In genomic region chr19:34921652-34922602, GRCm38 (mm10) we compare ENCODE assay signal across 8 mouse cellular contexts. TPM values are rescaled to one million over a fixed set of nuclear protein-coding genes. Genes with fewer than 3 reads are reported as not detected.
DNase-seq lines count a peak whose midpoint lies in the region; ATAC-seq and TF ChIP-seq lines count a peak whose summit lies in the region.

TSS of gene Kif20b (plus strand) at chr19:34922361.

- ATAC-seq in forebrain, embryonic 16.5 days = peak; percentile 96
- ATAC-seq in lung, embryonic 14.5 days (ENCODE audit: insufficient read depth) = peak; percentile 95

- H3K4me1 ChIP-seq in ES-E14 (ENCODE audit: control insufficient read depth in 2 of 2, insufficient read depth in 2 of 2, low read length in 2 of 2, poor library complexity in 1 of 2) = peaks cover 2 to 5% of the 10 kb centered on the region in 2 experiments; a peak in 1 of 4 replicates
- peaks cover 2% of the 10 kb centered on the region; the same call in 1 of the 2 replicates for H3K4me1 ChIP-seq in forebrain, embryonic 16.5 days (replicated peaks; ENCODE audit: control insufficient read depth, insufficient read depth, low read length)
- no peaks in the 10 kb centered on the region; the same call in 1 of the 2 replicates for H3K4me1 ChIP-seq in lung, embryonic 14.5 days (ENCODE audit: insufficient read depth)
- peaks cover 3% of the 10 kb centered on the region; the same call in 1 of the 2 replicates for H3K4me1 ChIP-seq in olfactory bulb, adult 2 months (ENCODE audit: control insufficient read depth, insufficient read depth, low read length)
- H3K4me1 ChIP-seq in thymus, adult 2 months (replicated peaks; ENCODE audit: control insufficient read depth, insufficient read depth, low read length) = no peaks in the 10 kb centered on the region

- peak within 1 kb of the TSS; percentile 79 for H3K27ac ChIP-seq in ES-E14 (ENCODE audit: insufficient read depth, low read depth, low read length, poor library complexity, severe bottlenecking)
- H3K27ac ChIP-seq in forebrain, embryonic 16.5 days (ENCODE audit: low read length) = peak within 1 kb of the TSS; percentile 49
- H3K27ac ChIP-seq in layer of hippocampus, adult 2 months = peak within 1 kb of the TSS; percentile 76
- H3K27ac ChIP-seq in lung, embryonic 14.5 days (ENCODE audit: low read depth) = peak within 1 kb of the TSS; percentile 78
- H3K27ac ChIP-seq in olfactory bulb, adult 2 months (ENCODE audit: insufficient read depth, low read depth, low read length) = peak within 1 kb of the TSS; percentile 57
- peak within 1 kb of the TSS; percentile 36 for H3K27ac ChIP-seq in thymus, adult 2 months (ENCODE audit: control insufficient read depth, insufficient read depth, low read length)

- under 1% methylated on average over 56 of the region's 57 CpGs for WGBS in forebrain, embryonic 16.5 days
- under 1% methylated on average over 57 of the region's 57 CpGs for WGBS in lung, embryonic 14.5 days
- under 1% methylated on average over 57 of the region's 57 CpGs for WGBS in olfactory bulb, adult 2 months
- under 1% methylated on average over 57 of the region's 57 CpGs for WGBS in thymus, adult 2 months

- peak; percentile 39; the same call in 1 of the 2 replicates for TF ChIP-seq POLR2A in olfactory bulb, adult 2 months (IDR thresholded peaks at IDR 0.05; ENCODE audit: insufficient read depth, low read depth, low read length)
- TF ChIP-seq POLR2A in thymus, adult 2 months (IDR thresholded peaks at IDR 0.05; ENCODE audit: control insufficient read depth, extremely low read depth, insufficient read depth, low read length, poor library complexity) = peak; percentile 51; the same call in 1 of the 2 replicates

- H3K27me3 ChIP-seq in forebrain, embryonic 16.5 days (replicated peaks; ENCODE audit: control insufficient read depth, insufficient read depth, low read length) = no peaks in the 10 kb centered on the region
- H3K27me3 ChIP-seq in lung, embryonic 14.5 days (ENCODE audit: insufficient read depth, low read length) = no peaks in the 10 kb centered on the region
- no peaks in the 10 kb centered on the region for H3K27me3 ChIP-seq in thymus, adult 2 months (ENCODE audit: control insufficient read depth, insufficient read depth, low read length)

- peak within 1 kb of the TSS; percentile 85 to 99 for H3K4me3 ChIP-seq in ES-E14 (ENCODE audit: insufficient read depth in 1 of 2, low read depth in 1 of 2, low read length in 2 of 2, poor library complexity in 1 of 2, severe bottlenecking in 1 of 2)
- peak within 1 kb of the TSS; percentile 66 for H3K4me3 ChIP-seq in forebrain, embryonic 16.5 days (replicated peaks; ENCODE audit: low read length)
- H3K4me3 ChIP-seq in layer of hippocampus, adult 2 months = peak within 1 kb of the TSS; percentile 89
- H3K4me3 ChIP-seq in lung, embryonic 14.5 days (ENCODE audit: low read depth, low read length) = peak within 1 kb of the TSS; percentile 86
- H3K4me3 ChIP-seq in olfactory bulb, adult 2 months (ENCODE audit: insufficient read depth, low read depth, low read length) = peak within 1 kb of the TSS; percentile 96
- H3K4me3 ChIP-seq in thymus, adult 2 months (ENCODE audit: control insufficient read depth, insufficient read depth, low read length) = peak within 1 kb of the TSS; percentile 96

- TF ChIP-seq CTCF in layer of hippocampus, adult 2 months (conservative IDR thresholded peaks at IDR 0.05) = peak; percentile 26; the same call in 1 of the 2 replicates
- TF ChIP-seq CTCF in lung, embryonic 14.5 days (IDR thresholded peaks at IDR 0.05; ENCODE audit: low read depth) = no peak
- no peak for TF ChIP-seq CTCF in olfactory bulb, adult 2 months (IDR thresholded peaks at IDR 0.05; ENCODE audit: insufficient read depth, low read depth, low read length)
- 0 out of 2 replicates have a peak, but pooled peaks have one; percentile 12 for TF ChIP-seq CTCF in thymus, adult 2 months (IDR thresholded peaks at IDR 0.05; ENCODE audit: borderline replicate concordance, control insufficient read depth, extremely low read depth, insufficient read depth, low read length, poor library complexity)

- H3K9ac ChIP-seq in ES-E14 (ENCODE audit: insufficient read depth, low read depth, low read length, poor library complexity, severe bottlenecking) = peak within 1 kb of the TSS; percentile 97
- peak within 1 kb of the TSS; percentile 68 for H3K9ac ChIP-seq in forebrain, embryonic 16.5 days (replicated peaks; ENCODE audit: low read depth, low read length)
- H3K9ac ChIP-seq in lung, embryonic 14.5 days = peak within 1 kb of the TSS; percentile 69

- peak; percentile 91 for DNase-seq in ES-E14 (ENCODE audit: low read depth, low spot score)
- peak; percentile 81 for DNase-seq in cerebellum, adult 11-12 months
- DNase-seq in heart, postnatal 36 days = peak; percentile 90 to 92
- peak; percentile 83 to 91 for DNase-seq in layer of hippocampus, adult 2 months (ENCODE audit: low spot score in 2 of 2)
- peak; percentile 98 for DNase-seq in lung, embryonic 14.5 days
- peak; percentile 95 for DNase-seq in thymus, adult 2 months

- peak within 1 kb of the TSS; percentile 69 for H3K4me2 ChIP-seq in forebrain, embryonic 16.5 days (ENCODE audit: low read length)
- peak within 1 kb of the TSS; percentile 62 for H3K4me2 ChIP-seq in lung, embryonic 14.5 days

- intact Hi-C loops in heart, postnatal 36 days (cut with DNase I) = loop anchor here (2.0 to 10.0 kb wide), 3 partner anchors 43 to 257 kb away; partner anchors contain the start of gene Pank1

- in situ Hi-C loops in ES-E14 (cut with MboI; ENCODE audit: low sequenced_read_pairs in 2 of 2, unreplicated experiment in 2 of 2) = no loop called here

- no peaks in the 10 kb centered on the region for H3K9me3 ChIP-seq in ES-E14 (ENCODE audit: control insufficient read depth, insufficient read depth, low read depth, low read length)
- no peaks in the 10 kb centered on the region for H3K9me3 ChIP-seq in forebrain, embryonic 16.5 days (ENCODE audit: control insufficient read depth, low read length)
- no peaks in the 10 kb centered on the region for H3K9me3 ChIP-seq in lung, embryonic 14.5 days (ENCODE audit: low read depth, low read length)

- H3K36me3 ChIP-seq in ES-E14 (ENCODE audit: control insufficient read depth, insufficient read depth, low read length, poor library complexity, severe bottlenecking) = peaks cover 12% of the 10 kb centered on the region
- no peaks in the 10 kb centered on the region for H3K36me3 ChIP-seq in forebrain, embryonic 16.5 days (ENCODE audit: control insufficient read depth, insufficient read depth)
- peaks cover 16% of the 10 kb centered on the region; the same call in 1 of the 2 replicates for H3K36me3 ChIP-seq in lung, embryonic 14.5 days (ENCODE audit: insufficient read depth)
- no peaks in the 10 kb centered on the region; the same call in 1 of the 2 replicates for H3K36me3 ChIP-seq in thymus, adult 2 months (ENCODE audit: control insufficient read depth, insufficient read depth, low read length)

TF ChIP-seq in ES-E14, 5 proteins besides CTCF, POLR2A, EP300 and RAD21:
- TF ChIP-seq HCFC1 (IDR thresholded peaks at IDR 0.05; ENCODE audit: borderline replicate concordance, insufficient read depth, low read length) (peak; percentile 45; the same call in 1 of the 2 replicates), MAFK (IDR thresholded peaks at IDR 0.05; ENCODE audit: insufficient read depth, low read depth, low read length) (no peak), CHD2 (IDR thresholded peaks at IDR 0.05; ENCODE audit: low read depth, low read length) (no peak), ZC3H11A (IDR thresholded peaks at IDR 0.05; ENCODE audit: borderline replicate concordance, low read depth, low read length) (no peak), ZNF384 (IDR thresholded peaks at IDR 0.05; ENCODE audit: low read depth, low read length) (0 out of 2 replicates have a peak, but pooled peaks have one; percentile 4)

RNA-seq across cellular contexts. Expression of gene Kif20b, which starts in this region (rescaled TPM):
- 68.0 and 68.2 TPM in 2 replicates for total RNA-seq in ES-E14 (2012; rRNA removed)
- polyA plus RNA-seq in forebrain, embryonic 16.5 days (2015; fragmentation: Nextera tagmentation; extraction: Ambion mirVana) = 28.9 and 31.8 TPM in 2 replicates
- 1 to 10 TPM; 1.6 to 1.9 TPM for total RNA-seq in heart, postnatal 36 days (2021)
- 1 to 10 TPM in 1 of 2 experiments, under 1 TPM in 1; 1.00 to 1.5 TPM for total RNA-seq in layer of hippocampus, adult 2 months (2021)
- polyA plus RNA-seq in lung, embryonic 14.5 days (2014; fragmentation: Nextera tagmentation; extraction: Ambion mirVana) = 83.0 and 89.3 TPM in 2 replicates
- not detected in 2 replicates for polyA plus RNA-seq in olfactory bulb, adult 2 months (2012; ENCODE audit: insufficient read depth, insufficient read length, low replicate concordance, missing spikeins)
- polyA plus RNA-seq in thymus, adult 2 months (2012; rRNA removed) = 1.7 and 2.8 TPM in 2 replicates

Comparison
In these comparisons a context has a peak if more than half of its experiments do, and no peak if none do; other contexts are left out.
1. Peak in every context shown above with its lines: DNase-seq, ATAC-seq, H3K4me3 ChIP-seq and H3K27ac ChIP-seq.
2. RNA of gene Kif20b (total RNA-seq): 68.0 to 68.2 TPM in ES-E14; 1.6 to 1.9 TPM in heart, postnatal 36 days and 1.00 to 1.5 TPM in layer of hippocampus, adult 2 months; every median in the first group is over 10 times any median in the second.
3. CTCF ChIP-seq: peak in layer of hippocampus, adult 2 months (single experiment) and thymus, adult 2 months (single experiment); none in lung, embryonic 14.5 days (single experiment) and olfactory bulb, adult 2 months (single experiment).